Mouse (Mus musculus): ENCODE results near the gene Flnb.

Gene Flnb

GRCm38 (mm10) chr14:7854366-7854765 is 36.6 kb downstream of the Flnb start:
- in situ Hi-C loops (cut with MboI; ENCODE audit: low pct_unique_long_range_greater_than_20kb in 1 of 2, low sequenced_read_pairs in 2 of 2, unreplicated experiment in 1 of 2) = loop anchor here in 1 of 2 experiments (25.0 kb wide), 1 partner anchor 92 kb away; no protein-coding TSS in a partner anchor

- in situ Hi-C loops (cut with MboI; ENCODE audit: low pct_unique_long_range_greater_than_20kb in 1 of 2, low sequenced_read_pairs in 2 of 2, unreplicated experiment in 1 of 2) = loop anchor here in 1 of 2 experiments (25.0 kb wide), 1 partner anchor 93 kb away; no protein-coding TSS in a partner anchor
These were observed 37.3 kb downstream of the Flnb start for GRCm38 (mm10) chr14:7855101-7855500.

GRCm38 (mm10) chr14:7855501-7855900 is 37.7 kb downstream of the Flnb start:
- in situ Hi-C loops (cut with MboI; ENCODE audit: low pct_unique_long_range_greater_than_20kb in 1 of 2, low sequenced_read_pairs in 2 of 2, unreplicated experiment in 1 of 2) = loop anchor here in 1 of 2 experiments (25.0 kb wide), 1 partner anchor 93 kb away; no protein-coding TSS in a partner anchor

- in situ Hi-C loops (cut with MboI; ENCODE audit: low pct_unique_long_range_greater_than_20kb in 1 of 2, low sequenced_read_pairs in 2 of 2, unreplicated experiment in 1 of 2) = loop anchor here in 1 of 2 experiments (25.0 kb wide), 1 partner anchor 94 kb away; no protein-coding TSS in a partner anchor
These were observed 38.6 kb downstream of the Flnb start for GRCm38 (mm10) chr14:7856348-7856747.

- in situ Hi-C loops (cut with MboI; ENCODE audit: low pct_unique_long_range_greater_than_20kb in 1 of 2, low sequenced_read_pairs in 2 of 2, unreplicated experiment in 1 of 2) = loop anchor here in 1 of 2 experiments (25.0 kb wide), 1 partner anchor 96 kb away; no protein-coding TSS in a partner anchor
These were observed 40.1 kb downstream of the Flnb start for GRCm38 (mm10) chr14:7857835-7858234.

GRCm38 (mm10) chr14:7858430-7858829 is 40.7 kb downstream of the Flnb start:
- in situ Hi-C loops (cut with MboI; ENCODE audit: low pct_unique_long_range_greater_than_20kb in 1 of 2, low sequenced_read_pairs in 2 of 2, unreplicated experiment in 1 of 2) = loop anchor here in 1 of 2 experiments (25.0 kb wide), 1 partner anchor 96 kb away; no protein-coding TSS in a partner anchor

GRCm38 (mm10) chr14:7860525-7861154 is 42.9 kb downstream of the Flnb start:
- in situ Hi-C loops (cut with MboI; ENCODE audit: low pct_unique_long_range_greater_than_20kb in 1 of 2, low sequenced_read_pairs in 2 of 2, unreplicated experiment in 1 of 2) = loop anchor here in 1 of 2 experiments (25.0 kb wide), 1 partner anchor 98 kb away; no protein-coding TSS in a partner anchor

- in situ Hi-C loops (cut with MboI; ENCODE audit: low pct_unique_long_range_greater_than_20kb in 1 of 2, low sequenced_read_pairs in 2 of 2, unreplicated experiment in 1 of 2) = loop anchor here in 1 of 2 experiments (25.0 kb wide), 1 partner anchor 99 kb away; no protein-coding TSS in a partner anchor
These were observed 43.5 kb downstream of the Flnb start for GRCm38 (mm10) chr14:7861275-7861674.

- in situ Hi-C loops (cut with MboI; ENCODE audit: low pct_unique_long_range_greater_than_20kb in 1 of 2, low sequenced_read_pairs in 2 of 2, unreplicated experiment in 1 of 2) = loop anchor here in 1 of 2 experiments (25.0 kb wide), 1 partner anchor 100 kb away; no protein-coding TSS in a partner anchor
These were observed 44.5 kb downstream of the Flnb start for GRCm38 (mm10) chr14:7862226-7862625.

- in situ Hi-C loops (cut with MboI; ENCODE audit: low pct_unique_long_range_greater_than_20kb in 1 of 2, low sequenced_read_pairs in 2 of 2, unreplicated experiment in 1 of 2) = loop anchor here in 1 of 2 experiments (25.0 kb wide), 1 partner anchor 101 kb away; no protein-coding TSS in a partner anchor
These were observed 45.4 kb downstream of the Flnb start for GRCm38 (mm10) chr14:7863199-7863598.

- in situ Hi-C loops (cut with MboI; ENCODE audit: low pct_unique_long_range_greater_than_20kb in 1 of 2, low sequenced_read_pairs in 2 of 2, unreplicated experiment in 1 of 2) = loop anchor here in 1 of 2 experiments (25.0 kb wide), 1 partner anchor 102 kb away; no protein-coding TSS in a partner anchor
These were observed 46.2 kb downstream of the Flnb start for GRCm38 (mm10) chr14:7863871-7864505.

GRCm38 (mm10) chr14:7864506-7864899 is 46.7 kb downstream of the Flnb start:
- in situ Hi-C loops (cut with MboI; ENCODE audit: low pct_unique_long_range_greater_than_20kb in 1 of 2, low sequenced_read_pairs in 2 of 2, unreplicated experiment in 1 of 2) = loop anchor here in 1 of 2 experiments (25.0 kb wide), 1 partner anchor 102 kb away; no protein-coding TSS in a partner anchor

GRCm38 (mm10) chr14:7867224-7867623 is 49.5 kb downstream of the Flnb start:
- in situ Hi-C loops (cut with MboI; ENCODE audit: low pct_unique_long_range_greater_than_20kb in 1 of 2, low sequenced_read_pairs in 2 of 2, unreplicated experiment in 1 of 2) = loop anchor here in 1 of 2 experiments (25.0 kb wide), 1 partner anchor 105 kb away; no protein-coding TSS in a partner anchor

GRCm38 (mm10) chr14:7867841-7868240 is 50.1 kb downstream of the Flnb start:
- in situ Hi-C loops (cut with MboI; ENCODE audit: low pct_unique_long_range_greater_than_20kb in 1 of 2, low sequenced_read_pairs in 2 of 2, unreplicated experiment in 1 of 2) = loop anchor here in 1 of 2 experiments (25.0 kb wide), 1 partner anchor 106 kb away; no protein-coding TSS in a partner anchor

- in situ Hi-C loops (cut with MboI; ENCODE audit: low pct_unique_long_range_greater_than_20kb in 1 of 2, low sequenced_read_pairs in 2 of 2, unreplicated experiment in 1 of 2) = loop anchor here in 1 of 2 experiments (25.0 kb wide), 1 partner anchor 107 kb away; no protein-coding TSS in a partner anchor
These were observed 52.0 kb downstream of the Flnb start for GRCm38 (mm10) chr14:7869796-7870195.

- in situ Hi-C loops (cut with MboI; ENCODE audit: low pct_unique_long_range_greater_than_20kb in 1 of 2, low sequenced_read_pairs in 2 of 2, unreplicated experiment in 1 of 2) = loop anchor here in 1 of 2 experiments (25.0 kb wide), 1 partner anchor 111 kb away; no protein-coding TSS in a partner anchor
These were observed 55.8 kb downstream of the Flnb start for GRCm38 (mm10) chr14:7873552-7873951.

- in situ Hi-C loops (cut with MboI; ENCODE audit: low pct_unique_long_range_greater_than_20kb in 1 of 2, low sequenced_read_pairs in 2 of 2, unreplicated experiment in 1 of 2) = loop anchor here in 1 of 2 experiments (25.0 kb wide), 1 partner anchor 112 kb away; no protein-coding TSS in a partner anchor
These were observed 56.7 kb downstream of the Flnb start for GRCm38 (mm10) chr14:7874495-7874894.

GRCm38 (mm10) chr14:7877957-7878356 is 60.2 kb downstream of the Flnb start:
- in situ Hi-C loops (cut with MboI; ENCODE audit: low pct_unique_long_range_greater_than_20kb in 1 of 2, low sequenced_read_pairs in 2 of 2, unreplicated experiment in 1 of 2) = no loop called here
